Mouse (Mus musculus) ES-Bruce4 (cell line): ENCODE measurements around the gene Cnga1. TPM values are rescaled to one million over a fixed set of nuclear protein-coding genes. Genes with fewer than 3 reads are reported as not detected.

Source experiments
- H3K27ac ChIP-seq: 2 replicates; pipeline ENCODE4 v1.5.1; 2012; ENCODE audit warnings: low read length, inconsistent platforms; ENCODE audit not compliant: insufficient read depth
- H3K27me3 ChIP-seq: 2 replicates; pipeline ENCODE4 v1.6.1; 2012; ENCODE audit warnings: mild to moderate bottlenecking, low read length, inconsistent platforms; ENCODE audit not compliant: control insufficient read depth, poor library complexity, insufficient read depth, severe bottlenecking
- H3K36me3 ChIP-seq: 2 replicates; pipeline ENCODE4 v1.6.1; 2012; ENCODE audit warnings: inconsistent platforms, mild to moderate bottlenecking, low read length, moderate library complexity; ENCODE audit not compliant: control insufficient read depth, poor library complexity, insufficient read depth, severe bottlenecking
- H3K4me1 ChIP-seq: one replicate; pipeline ENCODE4 v1.8.1; 2011; ENCODE audit warnings: low read length; ENCODE audit not compliant: control insufficient read depth, insufficient read depth
- H3K4me3 ChIP-seq: 2 replicates; pipeline ENCODE4 v1.5.1; 2011; ENCODE audit warnings: low read depth, mild to moderate bottlenecking, low read length
- H3K9ac ChIP-seq: 2 replicates; pipeline ENCODE4 v1.6.1; 2012; ENCODE audit warnings: low read depth, mild to moderate bottlenecking, inconsistent platforms; ENCODE audit not compliant: poor library complexity, severe bottlenecking
- H3K9me3 ChIP-seq: replicated peaks from 2 replicates; pipeline ENCODE4 v1.6.1; 2012; ENCODE audit warnings: mild to moderate bottlenecking, low read length, inconsistent platforms; ENCODE audit not compliant: control insufficient read depth, poor library complexity, insufficient read depth, severe bottlenecking
- CTCF ChIP-seq: IDR thresholded peaks from one replicate; pipeline ENCODE4 v1.8.1; 2011; ENCODE audit warnings: low read depth, low read length
- EP300 ChIP-seq: IDR thresholded peaks from 2 replicates; pipeline ENCODE4 v1.6.1; 2011; ENCODE audit warnings: low read depth, low read length; ENCODE audit not compliant: insufficient read depth
- POLR2A ChIP-seq: IDR thresholded peaks from one replicate; pipeline ENCODE4 v1.8.1; 2011; ENCODE audit warnings: low read length; ENCODE audit not compliant: insufficient read depth
- polyA plus RNA-seq: library from polyadenylated mRNA; stranded (reverse); fragments of >200 nt; gene quantifications from 2 replicates; pipeline ENCODE4 v1.2.4, GENCODE M21; 2011; ENCODE audit warnings: low read depth; ENCODE audit not compliant: missing spikeins, insufficient read depth, insufficient read length

Cnga1 gene
- polyA plus RNA-seq, 1 experiment: 0.30 TPM

DNA sequence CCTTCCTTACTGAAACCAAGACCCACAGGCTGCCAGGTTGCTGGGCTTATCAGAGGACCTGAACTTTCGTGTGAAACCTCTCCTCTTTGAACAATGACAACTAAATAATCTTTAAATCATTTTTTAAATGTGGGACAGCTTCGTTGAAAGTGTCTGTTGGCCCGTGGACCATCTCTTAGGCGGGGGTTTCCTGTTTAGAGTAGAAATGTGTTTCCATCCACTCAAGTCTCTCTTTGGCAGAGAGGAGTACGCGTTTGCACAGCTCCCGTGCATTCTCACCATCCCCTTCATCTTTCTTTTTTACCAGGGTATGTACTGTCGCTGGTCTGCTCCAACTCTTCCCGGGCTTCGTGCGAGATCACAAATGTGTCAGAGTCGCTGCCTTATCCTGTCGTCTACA lies 14.3 kb upstream of the Cnga1 start:
- TF ChIP-seq POLR2A: no peak
- no peak for TF ChIP-seq EP300
- TF ChIP-seq CTCF: no peak
- no peaks in the 10 kb centered on the region for H3K36me3 ChIP-seq
- no peak overlapping the region for H3K27ac ChIP-seq
- no peak overlapping the region for H3K4me3 ChIP-seq
- no peaks in the 10 kb centered on the region for H3K27me3 ChIP-seq
- no peaks in the 10 kb centered on the region for H3K4me1 ChIP-seq
- no peak overlapping the region for H3K9ac ChIP-seq
- H3K9me3 ChIP-seq: no peaks in the 10 kb centered on the region

DNA sequence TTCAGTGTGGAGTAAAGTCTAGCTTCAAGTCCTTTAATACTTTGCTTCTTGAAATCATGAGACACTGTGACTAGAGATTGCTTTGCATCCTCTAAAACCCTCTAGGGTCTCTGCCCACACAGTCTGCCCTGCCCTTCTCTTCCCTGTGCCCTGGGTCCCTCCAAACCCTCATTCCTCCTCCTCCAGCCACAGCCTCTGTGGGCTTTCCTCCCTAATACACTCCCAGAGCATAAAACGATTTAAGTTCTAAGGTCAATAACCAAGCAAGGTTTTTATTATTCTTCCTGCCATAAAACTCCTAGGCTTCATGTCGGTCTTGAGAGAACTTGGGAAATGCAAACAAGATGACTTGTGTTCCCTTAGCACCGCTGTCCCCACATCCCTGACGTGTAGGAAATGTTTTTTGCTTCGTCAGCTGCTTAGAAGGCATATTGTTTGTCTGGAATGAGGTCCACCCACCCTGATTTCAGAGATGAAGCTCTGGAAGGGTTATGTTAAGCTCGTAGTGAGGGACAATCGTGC lies 12.3 kb upstream of the Cnga1 start:
- Histone ChIP-seq H3K9ac (no peak overlapping the region), H3K9me3 (no peaks in the 10 kb centered on the region), H3K36me3 (no peaks in the 10 kb centered on the region), H3K4me3 (no peak overlapping the region), H3K4me1 (no peaks in the 10 kb centered on the region), H3K27me3 (no peaks in the 10 kb centered on the region), H3K27ac (no peak overlapping the region)
- no peak for TF ChIP-seq CTCF

DNA sequence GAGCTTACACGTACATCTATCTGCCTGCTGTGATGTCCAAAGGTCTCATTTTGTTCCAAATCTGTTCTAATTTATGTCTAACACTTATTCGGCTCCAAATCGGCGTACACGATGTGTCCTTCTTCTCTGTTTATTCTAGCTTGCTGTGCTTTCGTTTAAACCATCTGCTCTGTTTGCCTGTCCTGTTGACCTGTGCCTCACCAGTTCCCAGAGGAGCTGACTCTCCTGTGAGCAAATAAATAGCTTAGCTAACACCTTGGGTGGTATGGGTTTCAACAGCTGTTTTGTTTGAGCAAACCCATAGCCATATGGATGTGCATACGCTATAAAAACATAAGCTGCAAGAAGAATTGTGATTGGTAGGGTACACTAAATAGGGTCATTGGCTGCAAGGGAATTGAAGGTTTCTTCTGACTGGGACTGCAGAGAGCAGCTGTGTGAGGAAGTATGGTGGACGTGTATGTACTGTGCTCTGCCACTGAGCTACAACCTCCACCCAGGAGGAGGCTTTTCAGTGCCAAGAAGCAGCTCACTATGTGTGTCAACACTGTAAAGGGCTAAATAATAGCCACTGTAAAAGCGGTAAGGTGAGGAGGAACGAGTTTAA lies 9.1 kb upstream of the Cnga1 start:
- Histone ChIP-seq H3K4me1 (no peaks in the 10 kb centered on the region), H3K9ac (no peak overlapping the region), H3K4me3 (no peak overlapping the region), H3K9me3 (no peaks in the 10 kb centered on the region), H3K27me3 (no peaks in the 10 kb centered on the region), H3K36me3 (no peaks in the 10 kb centered on the region), H3K27ac (no peak overlapping the region)
- no peak for TF ChIP-seq POLR2A
- no peak for TF ChIP-seq EP300
- no peak for TF ChIP-seq CTCF

DNA sequence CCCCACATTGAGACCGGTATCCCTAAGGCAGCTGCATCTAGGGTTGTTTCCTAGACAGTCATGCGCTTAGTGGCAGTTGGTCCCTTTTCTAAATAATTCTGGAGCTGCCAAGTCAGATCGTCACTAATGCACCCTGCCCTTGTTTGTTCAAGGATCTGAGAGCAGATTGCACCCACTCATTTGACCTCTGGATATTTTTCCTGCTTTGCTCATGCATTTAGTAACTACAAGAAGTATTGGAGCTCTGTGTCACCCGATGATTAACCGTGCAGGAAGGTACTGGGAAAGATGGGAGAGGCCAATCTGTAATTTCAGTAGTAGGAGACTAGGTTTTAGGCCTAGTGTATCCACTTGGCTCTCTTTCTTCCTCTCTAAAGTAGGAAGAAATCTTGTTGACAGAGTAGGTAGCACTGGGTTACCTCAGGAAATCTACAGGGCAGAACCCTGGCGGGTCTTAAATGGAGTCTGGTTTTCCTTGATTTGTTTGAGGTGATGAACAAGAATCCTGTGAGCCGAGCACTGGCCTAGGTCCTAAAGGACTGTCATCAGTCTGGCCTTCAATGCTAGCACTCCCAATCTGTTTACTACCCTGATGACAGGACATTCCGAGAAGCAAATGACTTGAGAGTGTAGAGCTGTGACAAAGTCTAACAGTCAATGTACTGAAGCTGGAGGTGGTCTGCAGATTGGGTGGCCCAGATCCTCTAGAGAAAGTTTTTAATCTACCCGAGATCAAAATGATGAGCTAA lies 5.1 kb upstream of the Cnga1 start:
- H3K4me3 ChIP-seq: no peak overlapping the region
- H3K36me3 ChIP-seq: no peaks in the 10 kb centered on the region
- no peaks in the 10 kb centered on the region for H3K9me3 ChIP-seq
- no peak overlapping the region for H3K9ac ChIP-seq
- H3K27me3 ChIP-seq: no peaks in the 10 kb centered on the region
- no peak overlapping the region for H3K27ac ChIP-seq
- no peaks in the 10 kb centered on the region for H3K4me1 ChIP-seq
- TF ChIP-seq EP300 (no peak), POLR2A (no peak), CTCF (no peak)

DNA sequence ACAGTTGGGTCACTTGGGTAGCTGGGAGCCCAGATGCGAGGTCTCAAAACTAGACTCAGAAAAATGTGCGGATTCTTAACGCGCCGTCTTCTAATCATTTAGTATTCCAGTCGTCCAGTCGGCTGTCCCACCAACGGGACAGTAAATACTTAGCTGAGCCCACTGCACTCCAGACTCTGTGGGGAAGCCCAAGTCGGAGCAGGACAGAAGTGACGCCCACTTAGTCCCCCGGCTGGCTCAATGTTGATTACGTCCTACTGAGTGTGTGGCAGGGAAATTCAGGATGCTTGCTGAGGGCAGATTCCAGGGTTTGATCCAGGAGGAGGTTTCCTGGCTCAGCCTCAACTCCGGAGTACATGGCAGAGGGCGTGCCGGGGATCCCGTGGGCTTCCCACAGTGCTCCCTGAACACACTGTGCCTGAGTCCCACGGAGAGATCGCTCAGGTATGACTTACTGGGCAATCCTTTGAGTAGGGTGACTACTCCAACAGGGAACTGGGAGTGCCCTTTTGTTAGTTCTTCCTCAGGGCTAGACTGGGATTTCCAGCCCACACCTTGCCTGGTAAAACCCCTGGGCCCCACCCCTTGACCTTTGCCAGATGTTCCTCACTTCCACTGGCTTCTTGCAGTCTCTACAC lies 4.0 kb upstream of the Cnga1 start:
- H3K4me1 ChIP-seq: no peaks in the 10 kb centered on the region
- peak overlapping the region; percentile 72 for H3K4me3 ChIP-seq
- H3K9me3 ChIP-seq: no peaks in the 10 kb centered on the region
- no peaks in the 10 kb centered on the region for H3K27me3 ChIP-seq
- no peak overlapping the region; the same call in 1 of the 2 replicates for H3K9ac ChIP-seq
- no peaks in the 10 kb centered on the region for H3K36me3 ChIP-seq
- TF ChIP-seq EP300: no peak
- H3K27ac ChIP-seq: no peak overlapping the region

DNA sequence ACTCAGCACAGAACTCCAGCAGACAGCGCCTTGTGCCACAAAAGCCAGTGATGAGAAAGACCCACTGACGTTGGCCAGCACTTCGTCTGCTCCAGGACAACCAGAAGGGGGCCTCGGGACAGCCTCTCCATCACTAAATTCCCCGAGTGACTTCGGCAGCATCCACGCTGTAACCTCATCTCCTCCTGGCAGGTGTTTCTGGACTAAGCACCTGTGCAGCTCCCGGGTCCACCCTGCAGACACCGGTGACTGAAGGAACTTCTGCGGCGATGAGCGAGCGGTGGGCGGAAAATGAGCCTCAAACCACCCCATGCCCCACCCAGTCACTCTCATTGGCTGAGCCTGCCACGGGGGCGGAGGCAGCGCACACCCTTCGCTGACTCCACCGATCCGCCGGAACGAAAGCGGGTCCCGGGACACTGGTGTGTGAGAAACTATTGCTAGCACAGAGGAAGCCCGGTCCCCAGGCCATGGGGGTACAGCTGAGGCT lies 3.4 kb upstream of the Cnga1 start, which contains the start of gene Nipal1:
TSS of gene Nipal1 (plus strand) at position 378 of the 490 bp plus-strand sequence.
- H3K27me3 ChIP-seq: no peaks in the 10 kb centered on the region
- H3K27ac ChIP-seq: no peak within 1 kb of the TSS
- H3K36me3 ChIP-seq: no peaks in the 10 kb centered on the region
- peak within 1 kb of the TSS; percentile 72 for H3K4me3 ChIP-seq
- H3K9me3 ChIP-seq: no peaks in the 10 kb centered on the region
- no peak within 1 kb of the TSS; the same call in 1 of the 2 replicates for H3K9ac ChIP-seq
- H3K4me1 ChIP-seq: no peaks in the 10 kb centered on the region
- no peak for TF ChIP-seq POLR2A
- no peak for TF ChIP-seq EP300
- no peak for TF ChIP-seq CTCF
